Mouse (Mus musculus): Measurements from ENCODE around the gene Steap3.

GRCm38 (mm10) chr1:120189206-120189605 lies 83.3 kb downstream of the Steap3 start:
- TF ChIP-seq CTCF (IDR thresholded peaks at IDR 0.05; ENCODE audit: low read depth) (no peak), EP300 (IDR thresholded peaks at IDR 0.05; ENCODE audit: low read depth) (no peak)
